Mouse (Mus musculus) neutrophil, adult 5-6 weeks (primary cell): Measurements from ENCODE around the gene Agl. TPM values are rescaled to one million over a fixed set of nuclear protein-coding genes. Genes with fewer than 3 reads are reported as not detected.
A peak's percentile ranks its signal among the peaks of the same experiment; 100 is the strongest.
"Not testable (repeated sequence)": the region's sequence is repeated elsewhere in the genome, so short reads cannot be mapped to it uniquely, and the experiment has no call there.

Experiments
- ATAC-seq: fragments of 151-379, 151-347 bp; 2 replicates; pipeline ENCODE4 v1.8.0; 2017; ENCODE audit warnings: mild to moderate bottlenecking, moderate TSS enrichment; ENCODE audit not compliant: insufficient number of reproducible peaks, poor library complexity, low FRiP score, severe bottlenecking; ENCODE audit errors: extremely low read depth
- total RNA-seq: library from RNA; stranded (forward); fragments of 200-1000 nt; gene quantifications from 2 replicates; pipeline ENCODE4 v1.2.3, GENCODE M21; 2017

Agl gene
- total RNA-seq, 1 experiment from 2014 or later, result 17.3 TPM

- ATAC-seq, result no peak
Measured at GRCm38 (mm10) chr3:116826471-116827215, 18.7 kb upstream of the Agl start.

- ATAC-seq, result no peak
Measured at GRCm38 (mm10) chr3:116817231-116817630, 9.3 kb upstream of the Agl start.

DNA sequence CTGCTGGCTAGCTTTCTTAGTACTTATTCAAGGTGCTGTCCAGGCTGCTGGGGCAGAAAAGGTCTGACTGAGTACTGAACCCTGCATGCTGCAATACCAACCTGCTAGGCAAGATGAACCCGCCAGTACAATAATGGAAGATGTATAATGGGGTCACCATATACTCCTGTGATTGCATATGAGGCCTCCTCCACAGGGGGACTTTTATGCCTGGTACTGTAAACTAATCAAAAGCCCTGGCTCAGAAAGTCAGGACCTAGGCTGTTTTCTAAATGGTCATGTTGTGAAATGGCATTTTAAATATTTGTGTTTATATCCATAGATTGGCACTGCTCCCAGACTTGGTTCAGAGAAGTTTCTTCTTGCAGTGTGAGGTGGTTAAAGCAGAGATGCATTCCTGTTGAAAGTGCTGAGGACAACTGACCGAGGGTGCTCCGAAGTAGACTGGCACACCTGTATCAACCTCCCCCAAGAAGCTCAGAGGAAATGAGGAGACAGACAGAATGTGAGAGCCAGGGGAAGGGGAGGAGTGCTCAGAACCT, 8.8 kb upstream of the Agl start:
- no peak for ATAC-seq

DNA sequence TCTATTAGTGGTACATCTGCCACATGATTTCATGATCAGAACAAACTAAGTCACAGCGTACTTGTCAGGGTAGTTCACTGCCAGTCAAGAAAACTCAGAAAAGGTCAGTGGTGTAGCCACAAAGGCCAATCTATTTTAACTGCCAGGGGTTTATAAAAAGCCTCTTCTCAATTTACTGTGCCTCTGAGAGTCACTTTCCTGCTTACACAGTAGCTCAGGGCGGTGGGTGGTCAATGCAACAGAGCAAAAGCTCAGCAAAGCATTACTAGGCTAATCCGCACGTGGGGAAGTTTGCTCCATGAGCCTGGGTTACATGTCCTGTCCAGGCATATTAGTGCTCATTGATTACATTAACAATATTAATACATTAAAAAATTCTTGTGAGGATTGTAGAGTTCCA, 8.0 kb upstream of the Agl start:
- ATAC-seq, result no peak

DNA sequence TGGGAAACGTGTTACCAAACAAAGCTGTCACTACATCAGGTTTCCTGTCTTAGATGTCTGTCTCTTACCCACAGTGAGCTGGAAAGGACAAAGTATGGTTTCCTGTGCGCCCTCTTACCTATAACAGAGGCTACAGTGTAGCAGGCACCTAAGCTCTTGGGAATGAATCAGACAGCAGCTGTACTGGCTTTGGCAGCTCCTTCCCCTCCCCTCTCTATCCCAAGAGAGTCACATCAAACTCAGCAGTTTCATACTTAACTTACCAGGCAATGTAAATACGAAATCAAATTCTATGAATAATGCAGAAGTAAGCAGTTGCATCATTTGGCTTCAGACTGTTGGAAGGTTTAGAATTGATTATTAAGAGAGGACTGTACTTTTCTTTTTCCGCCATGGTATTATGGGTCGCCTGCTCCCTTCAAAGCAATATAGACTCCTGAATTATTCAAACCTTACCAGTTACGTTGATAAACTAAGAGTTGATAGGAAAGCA, 7.4 kb upstream of the Agl start:
- ATAC-seq, result no peak

DNA sequence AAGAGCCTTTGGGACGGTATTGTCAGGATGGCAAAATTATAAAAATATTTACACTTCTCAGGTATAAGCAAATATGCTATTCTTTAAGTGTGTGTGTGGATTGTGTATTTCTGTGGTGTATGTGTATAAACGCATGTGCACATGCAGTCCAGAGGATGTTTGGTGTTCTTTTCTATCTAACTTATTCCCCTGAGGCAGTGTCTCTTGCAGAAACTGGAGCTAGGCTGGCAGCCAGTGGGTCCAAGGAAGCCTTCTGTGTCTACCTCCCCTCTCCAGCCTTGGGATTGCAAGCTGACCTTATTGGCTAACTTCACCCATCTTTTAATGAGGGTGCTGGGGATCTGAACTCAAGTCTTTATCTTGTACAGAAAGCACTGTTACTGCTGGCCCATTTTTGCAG, 5.0 kb upstream of the Agl start:
- no peak for ATAC-seq

- not testable (repeated sequence) for ATAC-seq
Measured at GRCm38 (mm10) chr3:116810351-116810750, 2.4 kb upstream of the Agl start.

DNA sequence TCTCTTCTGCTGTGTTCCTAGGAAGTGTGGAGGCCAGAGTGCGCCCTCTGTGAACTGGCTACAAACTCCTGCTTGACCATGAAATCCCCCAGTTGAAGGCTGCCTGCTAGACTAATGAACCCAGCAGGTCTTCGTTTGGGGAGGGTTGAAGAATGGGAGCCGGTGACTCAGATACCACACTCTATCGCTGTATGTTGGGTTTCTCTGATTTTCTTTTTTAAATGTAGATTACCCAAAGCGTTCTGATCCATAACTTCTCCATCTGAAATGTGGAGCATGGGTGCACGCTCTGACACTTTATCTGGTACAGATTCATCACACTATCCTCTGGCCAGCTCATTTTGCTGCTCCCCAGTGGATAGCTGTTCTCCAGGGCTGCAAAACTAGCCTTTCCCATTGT, 1.3 kb upstream of the Agl start:
- ATAC-seq, result no peak

DNA sequence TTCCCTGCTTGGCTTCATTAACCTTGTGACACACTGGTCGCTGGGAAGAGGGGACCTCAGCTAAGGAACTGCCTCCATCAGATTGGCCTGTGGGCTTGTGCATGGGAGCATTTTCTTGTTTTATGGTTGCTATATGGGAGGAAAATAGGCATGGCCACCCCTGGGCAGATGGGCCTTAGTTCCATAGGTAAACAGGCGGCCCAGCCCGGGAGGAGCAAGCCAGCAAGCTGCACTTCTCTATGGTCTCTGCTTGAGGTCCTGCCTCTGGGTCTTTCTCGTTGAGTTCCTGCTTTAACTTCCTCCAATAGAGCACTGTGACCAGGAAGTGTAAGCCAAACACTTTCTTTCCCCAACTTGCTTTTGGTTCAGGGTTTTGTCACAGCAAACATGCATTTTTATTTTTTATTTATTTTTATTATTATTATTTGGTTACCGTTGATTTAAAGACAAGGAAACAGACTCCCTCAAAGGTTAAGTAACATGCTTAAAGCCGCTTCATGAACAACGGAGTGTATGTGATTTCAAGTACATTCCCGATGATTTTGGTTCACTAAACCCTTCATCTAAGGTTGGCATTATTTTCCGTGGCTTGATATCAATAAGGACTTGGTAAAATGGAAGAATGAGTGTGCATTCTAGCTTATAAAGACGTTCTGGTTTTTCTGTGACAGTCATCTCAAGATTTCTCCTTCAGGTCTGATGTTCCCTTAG, 696 bp upstream of the Agl start:
- ATAC-seq, result peak; percentile 81

DNA sequence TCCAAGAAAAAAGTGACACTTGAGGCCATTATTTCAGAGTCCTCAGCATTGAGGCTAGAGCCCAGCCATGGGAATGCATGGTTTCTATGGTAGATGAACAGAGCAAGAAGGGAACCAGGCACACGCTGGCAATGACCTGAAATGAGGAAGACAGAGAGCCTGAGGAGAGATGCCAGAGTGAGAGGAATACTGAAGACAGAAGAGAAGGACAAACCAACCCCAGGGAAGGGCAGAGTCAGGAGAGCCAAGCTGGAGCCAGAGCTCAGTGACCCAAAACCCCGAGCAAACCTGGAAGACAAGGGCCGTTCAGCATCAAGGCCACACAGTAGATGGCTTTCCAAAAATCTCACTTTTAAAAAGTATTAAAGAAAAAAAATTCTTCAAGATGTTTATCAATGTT, 2.1 kb downstream of the Agl start:
- no peak for ATAC-seq

DNA sequence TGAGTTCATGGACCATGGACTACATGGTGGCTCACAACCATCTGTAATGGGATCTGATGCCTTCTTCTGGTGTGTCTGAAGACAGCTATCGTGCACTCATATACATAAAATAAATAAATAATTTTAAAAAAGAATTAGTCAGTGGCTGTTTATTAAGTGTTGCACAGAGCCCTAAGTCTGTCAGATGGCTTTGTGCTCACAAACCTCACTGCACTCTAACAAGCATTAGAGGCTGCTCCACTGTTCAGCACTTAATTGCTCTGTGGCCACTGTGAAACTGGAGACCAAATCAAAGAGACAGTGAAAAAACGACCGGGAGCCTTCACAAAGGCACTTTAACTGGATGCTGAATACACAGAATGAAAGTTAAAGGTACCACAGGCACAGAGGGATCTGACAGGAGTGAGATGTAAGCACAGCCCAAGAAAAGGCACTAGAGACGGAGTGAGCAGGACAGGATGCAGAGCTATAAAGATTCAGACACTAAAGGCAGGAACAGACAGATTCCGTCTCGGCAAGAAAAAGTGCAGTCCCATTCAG, 3.1 kb downstream of the Agl start:
- ATAC-seq, result no peak

DNA sequence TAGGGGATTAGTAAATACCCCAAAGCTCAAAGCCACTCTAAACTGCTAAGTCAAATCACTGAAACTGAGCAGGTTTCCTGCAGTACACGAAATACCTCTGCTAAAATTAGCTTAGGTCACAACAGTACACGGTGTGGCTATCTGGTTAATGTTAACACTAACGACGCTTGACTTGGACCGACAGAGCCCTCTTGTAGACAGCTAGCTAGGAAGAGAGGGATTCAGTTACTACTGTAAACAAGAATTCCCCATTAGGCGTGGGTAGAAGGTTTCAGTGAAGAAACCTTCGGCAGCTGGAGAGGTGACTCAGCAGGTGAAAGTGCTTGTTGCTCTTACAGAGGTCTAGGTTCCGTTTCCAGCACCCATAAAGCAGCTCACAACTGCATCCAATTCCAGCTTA, 6.2 kb downstream of the Agl start:
- ATAC-seq, result no peak

- ATAC-seq, result no peak
Measured at GRCm38 (mm10) chr3:116798821-116799510, 9.0 kb downstream of the Agl start.

- ATAC-seq, result no peak
Measured at GRCm38 (mm10) chr3:116788851-116789250, 19.1 kb downstream of the Agl start.

GRCm38 (mm10) chr3:116786543-116786942, 21.4 kb downstream of the Agl start:
- ATAC-seq, result no peak

DNA sequence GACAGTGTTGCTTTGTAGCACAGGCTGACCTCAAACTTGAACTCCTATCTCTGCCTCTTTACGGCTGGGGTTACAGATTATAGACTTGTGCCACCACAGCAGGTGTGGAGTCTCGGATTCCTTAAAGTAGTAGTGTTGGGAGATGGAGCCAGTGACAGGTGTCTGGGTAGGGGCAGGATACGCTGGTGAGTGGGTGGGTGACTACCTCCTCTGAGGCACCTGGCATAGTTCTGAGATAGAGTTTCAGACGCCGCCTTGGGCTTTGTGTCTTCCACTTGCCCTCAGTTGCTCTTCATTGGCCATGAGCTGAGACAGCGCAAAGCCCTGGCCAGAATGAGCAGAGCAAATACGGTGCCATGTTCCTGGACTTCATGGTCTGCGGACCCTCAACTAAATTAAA, 22.1 kb downstream of the Agl start:
- no peak for ATAC-seq

DNA sequence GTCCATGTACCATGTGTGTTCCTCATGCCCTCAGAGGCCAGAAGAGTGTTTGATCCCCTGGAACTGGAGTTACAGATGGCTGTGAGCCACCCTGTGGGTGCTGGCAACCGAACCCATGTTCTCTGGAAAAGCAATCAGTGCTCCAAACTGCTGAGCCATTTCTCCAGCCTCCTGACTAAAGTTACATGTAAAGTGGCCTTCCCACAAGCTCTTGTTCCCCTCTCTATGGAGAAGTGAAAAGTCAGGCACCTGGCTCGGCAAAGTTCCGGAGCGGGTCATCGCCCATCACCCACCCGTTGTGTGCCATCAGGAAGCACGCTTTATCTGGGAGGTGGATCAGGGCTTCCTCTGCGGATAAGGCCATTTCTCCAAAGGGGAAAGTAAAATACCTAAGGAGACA, 23.2 kb downstream of the Agl start:
- ATAC-seq, result no peak

DNA sequence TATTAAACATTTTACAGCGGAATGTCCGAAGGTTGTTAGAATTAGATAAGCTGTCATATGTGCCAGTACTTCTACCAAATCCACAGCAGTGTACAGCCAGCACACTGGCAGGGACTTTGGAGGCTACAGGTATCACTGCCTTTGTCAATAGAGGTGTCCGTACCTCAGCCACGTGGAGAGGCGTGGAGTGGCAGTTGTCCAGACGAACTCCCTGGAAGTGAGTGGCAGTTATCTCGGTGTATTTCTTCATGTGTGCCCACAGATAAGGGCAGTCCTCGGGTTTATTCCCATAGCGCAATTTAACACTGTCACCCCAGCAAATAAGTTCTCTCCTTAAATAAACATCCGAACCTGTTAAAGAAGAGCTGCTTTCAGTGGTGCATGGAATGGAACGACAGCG, 23.7 kb downstream of the Agl start:
- no peak for ATAC-seq

DNA sequence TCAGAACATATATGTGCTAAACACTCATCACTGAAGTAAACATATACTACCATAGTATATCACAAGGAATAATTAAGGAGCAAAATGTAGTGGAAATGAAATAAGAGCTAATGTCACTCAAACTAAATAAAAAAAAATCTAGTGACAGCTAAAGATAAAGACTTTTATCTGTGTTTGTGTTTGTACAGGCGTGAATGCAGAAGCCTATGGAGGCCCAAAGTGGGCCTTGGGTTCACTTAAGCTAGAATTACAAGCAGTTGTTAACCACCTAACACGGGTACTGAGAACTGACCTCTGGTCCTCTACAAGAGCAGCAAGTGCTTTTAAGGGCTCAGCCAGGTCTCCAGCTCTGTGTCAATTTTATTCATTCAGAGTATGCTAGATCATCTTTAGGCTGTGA, 31.0 kb downstream of the Agl start:
- no peak for ATAC-seq
